Mouse (Mus musculus) hindlimb bud, embryonic 11.5 days (tissue): ENCODE data around the gene Ccar1.
"Not testable (repeated sequence)": the region's sequence is repeated elsewhere in the genome, so short reads cannot be mapped to it uniquely, and the experiment has no call there.

Experiments used
- DNase-seq: peaks from one replicate; pipeline ENCODE4 v3.0.0-alpha.2; 2012; ENCODE audit warnings: low read depth, low spot score; ENCODE audit errors: extremely low spot score

The Ccar1 gene

GRCm38 (mm10) chr10:62792177-62793090, at the start of gene Ccar1:
Gene Ccar1 (minus strand): TSS chr10:62792286.
- DNase-seq = peak; percentile 94

GRCm38 (mm10) chr10:62840687-62841086, 48.6 kb upstream of the Ccar1 start:
- DNase-seq = no peak

GRCm38 (mm10) chr10:62837987-62838386, 45.9 kb upstream of the Ccar1 start:
- no peak for DNase-seq

DNA sequence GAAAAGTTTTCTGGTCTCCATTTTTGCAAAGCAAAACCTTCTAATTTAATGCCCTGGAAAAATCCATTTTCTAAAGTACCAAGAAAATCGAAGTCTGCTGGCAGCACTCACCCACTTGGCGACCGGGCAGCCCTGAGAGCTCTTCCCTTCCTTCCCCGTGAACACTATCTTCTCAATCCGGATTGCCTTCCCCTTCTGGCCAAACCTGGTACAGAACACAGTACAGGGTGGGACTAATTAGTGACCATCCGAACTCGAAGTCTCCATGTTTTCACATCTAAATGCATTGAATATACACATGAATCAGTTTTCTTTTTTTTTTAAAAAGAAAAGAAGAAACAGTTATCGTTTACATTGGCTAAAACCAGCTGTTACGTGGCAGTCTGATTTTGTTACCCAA, 40.7 kb upstream of the Ccar1 start:
- no peak for DNase-seq

DNA sequence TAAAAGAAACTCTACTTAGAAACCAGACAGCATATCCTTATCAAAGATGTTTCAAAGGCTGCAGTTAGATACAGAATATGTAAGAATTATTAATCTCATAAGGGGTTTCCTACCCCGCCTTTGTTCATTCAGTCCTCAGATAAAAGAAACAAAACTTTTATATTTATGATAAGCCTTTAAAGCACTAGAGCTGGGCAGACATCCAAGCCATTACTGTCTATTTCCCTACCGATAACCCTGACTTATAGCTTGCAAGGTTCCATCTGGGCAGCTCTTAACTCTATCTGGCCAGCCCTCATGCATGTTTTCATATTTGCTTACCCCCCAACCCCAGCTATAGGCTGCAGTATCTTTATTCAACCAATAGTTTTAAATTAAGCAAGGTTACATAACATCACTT, 39.5 kb upstream of the Ccar1 start:
- DNase-seq = no peak

GRCm38 (mm10) chr10:62824474-62824873, 32.4 kb upstream of the Ccar1 start:
- DNase-seq = no peak

DNA sequence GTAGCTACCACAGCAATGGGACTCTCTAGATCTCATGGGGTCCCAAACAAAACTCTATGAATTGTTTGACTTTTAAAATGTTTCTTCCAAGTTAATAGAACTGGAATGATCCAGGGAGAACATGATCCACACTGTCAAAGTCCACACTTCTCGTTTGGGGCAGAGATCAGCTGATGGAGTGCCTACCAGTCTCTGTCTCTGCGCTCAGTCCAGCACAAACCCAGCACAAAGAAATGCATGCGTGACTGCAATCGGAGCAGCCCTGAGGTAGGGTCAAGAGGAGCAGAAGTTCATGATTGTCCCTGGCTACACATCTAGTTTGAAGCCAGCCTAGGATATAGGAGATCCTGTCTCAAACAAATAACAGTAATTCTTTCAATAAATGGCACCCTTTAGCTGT, 31.3 kb upstream of the Ccar1 start:
- DNase-seq = no peak

DNA sequence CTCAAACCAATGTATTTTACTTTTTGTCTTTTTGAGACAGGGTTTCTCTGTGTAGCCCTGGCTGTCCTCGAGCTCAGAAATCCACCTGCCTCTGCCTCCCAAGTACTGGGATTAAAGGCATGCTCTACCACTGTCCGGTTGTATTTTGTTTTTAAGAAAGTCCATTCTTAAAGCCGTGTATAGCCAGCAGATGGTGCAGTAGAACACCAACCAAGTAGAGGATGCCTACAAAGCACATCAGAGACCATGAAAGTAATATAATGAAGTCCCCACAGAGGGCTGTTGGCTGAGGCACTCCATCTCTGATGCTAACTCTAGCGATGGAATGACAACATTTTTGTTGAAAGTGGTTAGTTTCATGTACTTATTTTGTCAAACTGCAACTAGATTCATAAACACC, 17.9 kb upstream of the Ccar1 start:
- DNase-seq = no peak

DNA sequence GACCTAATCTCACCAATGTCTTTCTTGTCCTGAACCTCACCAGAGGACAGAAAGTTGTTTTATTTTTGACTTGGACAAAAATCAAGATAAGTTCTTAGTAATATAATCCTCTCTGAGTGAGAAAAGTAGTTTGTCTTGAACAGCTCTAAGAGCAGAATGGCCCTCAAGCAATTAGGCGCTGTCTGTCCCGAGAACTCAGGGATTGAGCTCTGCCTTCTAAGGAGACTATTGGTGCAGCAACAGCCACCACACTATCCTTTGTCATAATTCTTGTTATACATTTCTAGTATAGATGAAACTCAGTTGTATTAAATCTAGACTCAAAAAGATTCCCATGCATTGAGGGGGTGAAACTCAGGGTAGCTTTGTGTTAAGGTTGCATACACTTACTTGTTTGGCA, 16.7 kb upstream of the Ccar1 start:
- DNase-seq = no peak

GRCm38 (mm10) chr10:62808316-62808715, 16.2 kb upstream of the Ccar1 start:
- no peak for DNase-seq

DNA sequence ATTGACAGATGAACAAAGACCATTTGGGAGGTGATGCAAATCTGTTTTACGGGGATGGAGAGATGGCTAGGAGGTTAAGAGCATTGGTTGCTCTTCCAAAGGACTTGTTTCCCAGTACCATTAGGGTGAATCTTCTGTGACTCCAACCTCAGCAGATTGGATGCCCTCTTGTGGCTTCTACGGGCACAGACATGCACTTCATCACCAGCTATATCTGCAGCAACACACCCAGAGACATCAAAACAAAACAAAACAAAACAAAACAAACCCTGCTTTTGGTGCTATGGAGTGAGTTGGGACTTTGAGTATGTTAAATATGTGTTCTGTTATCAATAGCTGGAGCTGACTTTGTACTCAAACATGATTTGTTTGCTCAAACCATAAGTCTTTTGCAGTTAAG, 12.0 kb upstream of the Ccar1 start:
- no peak for DNase-seq

- no peak for DNase-seq
These were observed 11.2 kb upstream of the Ccar1 start for GRCm38 (mm10) chr10:62803296-62803695.

DNA sequence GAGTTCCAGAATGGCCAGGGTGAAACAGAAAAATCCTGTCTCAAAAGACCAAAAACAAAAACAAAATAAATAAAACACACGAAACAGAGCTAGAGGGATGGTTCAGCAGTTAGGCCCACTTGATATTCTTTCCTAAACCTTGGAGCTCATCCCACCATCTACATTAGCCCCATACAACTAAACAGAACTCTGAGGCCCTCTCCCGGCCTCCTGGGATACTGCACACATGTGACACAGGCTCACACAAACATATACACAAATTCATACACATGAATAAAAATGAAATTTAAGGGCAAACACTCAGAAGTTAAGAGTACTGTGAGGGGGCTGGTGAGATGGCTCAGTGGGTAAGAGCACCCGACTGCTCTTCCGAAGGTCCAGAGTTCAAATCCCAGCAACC, 2.1 kb upstream of the Ccar1 start:
- no peak for DNase-seq

DNA sequence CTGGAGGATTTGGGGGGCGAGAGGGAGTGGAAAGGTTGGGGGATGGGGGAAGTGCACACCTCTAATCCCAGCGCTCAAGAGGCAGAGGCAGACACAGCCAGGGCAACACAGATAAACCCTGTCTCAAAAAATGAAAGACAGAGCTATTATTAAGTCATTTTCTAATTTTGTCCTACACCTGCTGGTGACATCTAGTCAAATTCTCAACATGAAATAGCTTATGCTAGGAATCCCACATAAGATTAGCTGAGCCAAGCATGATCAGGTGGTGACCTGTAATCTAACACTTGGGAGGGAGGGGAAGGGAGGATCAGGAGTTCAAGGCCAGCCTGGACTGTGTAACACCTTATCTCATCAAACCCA, 986 bp upstream of the Ccar1 start:
- DNase-seq = no peak

DNA sequence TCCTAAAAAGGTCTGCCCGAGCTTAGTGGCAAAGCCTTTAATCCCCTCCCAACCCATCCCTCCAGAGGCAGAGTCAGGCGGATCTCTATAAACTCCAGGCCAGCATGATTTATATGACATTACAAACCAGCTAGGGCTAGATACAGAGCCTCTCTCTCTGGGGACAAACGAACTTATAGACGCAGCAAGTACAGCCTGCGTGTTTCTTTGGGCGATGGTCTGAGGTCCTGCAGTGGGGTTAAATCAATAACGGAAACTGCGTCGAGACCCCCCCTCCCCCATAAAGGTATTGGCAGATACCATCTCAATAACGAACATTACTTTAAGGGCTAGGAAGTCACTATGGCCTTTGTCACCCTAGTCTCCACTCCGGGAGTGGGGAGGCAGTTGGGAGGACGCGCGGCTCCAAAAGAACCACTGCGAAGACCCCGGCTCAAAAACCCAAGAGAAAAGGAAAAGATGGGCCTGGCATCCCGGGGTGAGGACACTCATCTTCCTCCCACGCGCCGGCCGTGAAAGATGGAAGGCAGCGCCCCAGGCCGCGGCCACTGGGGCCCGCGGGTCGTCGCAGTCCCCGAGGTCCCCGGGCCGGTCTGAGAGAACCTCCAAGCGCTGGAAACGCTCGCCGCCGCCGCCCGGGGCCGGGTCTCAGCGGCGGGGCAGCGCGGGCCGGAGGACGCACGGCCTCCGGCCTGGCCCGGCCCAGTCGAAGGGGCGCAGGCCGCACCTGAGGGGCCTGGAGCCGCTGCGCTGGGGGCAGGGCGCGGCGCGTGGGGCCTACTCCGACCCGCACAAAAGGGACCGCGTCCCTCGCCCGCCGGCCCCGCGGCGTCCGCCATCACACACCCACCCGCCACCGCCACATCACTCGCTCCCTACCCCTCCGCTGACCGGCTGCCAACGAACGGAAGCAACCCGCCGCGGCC, 572 bp downstream of the Ccar1 start:
- DNase-seq = no peak

DNA sequence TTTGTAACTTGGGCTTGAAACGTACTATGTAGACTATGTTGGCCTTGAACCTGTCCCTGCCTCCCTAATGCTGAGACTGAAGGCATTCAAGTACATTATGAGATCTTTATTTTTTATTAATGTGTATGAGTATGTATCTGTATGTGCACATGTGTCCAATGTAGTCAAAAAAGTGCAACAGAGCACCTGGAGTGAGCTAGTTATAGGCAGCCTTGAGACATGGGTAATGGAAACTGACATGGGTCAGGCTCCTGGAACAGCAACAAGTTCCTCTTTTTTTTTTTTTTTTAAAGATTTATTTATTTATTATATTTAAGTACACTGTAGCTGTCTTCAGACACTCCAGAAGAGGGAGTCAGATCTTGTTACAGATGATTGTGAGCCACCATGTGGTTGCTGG, 10.3 kb downstream of the Ccar1 start:
- not testable (repeated sequence) for DNase-seq

DNA sequence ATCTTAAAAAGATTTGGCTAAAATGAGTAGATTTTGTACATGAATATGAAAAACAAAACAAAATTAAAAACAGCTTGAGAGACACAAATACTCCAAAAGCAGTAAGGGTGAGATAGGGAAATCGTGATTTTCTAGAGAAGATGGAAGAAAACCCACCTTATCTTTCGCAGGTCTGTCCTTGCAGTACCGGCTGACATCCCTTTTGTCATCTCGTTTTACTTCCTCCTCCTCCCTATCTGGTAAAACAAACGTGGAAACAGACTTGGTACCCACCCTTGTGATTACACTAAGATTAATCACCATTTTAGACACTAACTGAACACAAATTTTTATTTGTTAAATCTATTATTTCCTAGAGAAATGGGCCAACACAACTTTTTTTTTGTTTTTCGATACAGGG, 41.3 kb downstream of the Ccar1 start:
- DNase-seq = no peak

DNA sequence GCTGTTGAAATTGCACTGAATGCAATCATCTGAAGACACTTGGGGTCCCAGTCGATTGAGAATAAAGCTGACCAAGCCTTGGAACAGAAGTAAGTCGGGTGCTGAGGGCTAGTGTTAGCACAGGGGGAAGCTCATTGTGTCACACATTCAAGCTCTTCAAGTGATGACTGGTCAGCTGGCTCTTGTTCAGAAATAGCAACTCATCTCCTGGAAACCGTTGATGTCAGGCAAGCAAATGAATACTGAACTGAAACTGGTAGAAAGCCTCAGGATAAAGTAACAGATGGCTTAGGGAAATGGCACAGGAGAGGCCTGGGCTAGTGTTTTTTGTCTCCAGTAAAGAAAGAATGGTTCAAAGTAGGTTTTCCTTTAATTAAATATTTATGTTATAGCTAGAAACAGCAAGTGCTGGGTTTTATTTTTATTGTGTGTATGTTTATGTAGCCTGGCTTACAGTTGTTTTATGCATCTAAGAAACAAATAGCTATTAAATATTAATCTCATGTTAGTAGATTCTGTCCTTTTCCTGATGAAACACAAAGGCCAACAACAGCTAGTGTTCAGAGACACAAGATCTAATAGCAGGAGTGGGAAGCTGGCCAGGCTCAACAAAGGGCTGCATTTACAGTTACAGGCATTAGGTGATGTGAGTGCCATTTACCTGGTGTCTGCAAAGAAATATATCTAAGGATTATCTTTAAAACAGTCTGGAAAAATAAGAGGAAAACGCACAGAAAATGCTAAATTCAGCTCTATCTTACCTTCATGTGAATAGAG, 51.9 kb downstream of the Ccar1 start:
- no peak for DNase-seq

DNA sequence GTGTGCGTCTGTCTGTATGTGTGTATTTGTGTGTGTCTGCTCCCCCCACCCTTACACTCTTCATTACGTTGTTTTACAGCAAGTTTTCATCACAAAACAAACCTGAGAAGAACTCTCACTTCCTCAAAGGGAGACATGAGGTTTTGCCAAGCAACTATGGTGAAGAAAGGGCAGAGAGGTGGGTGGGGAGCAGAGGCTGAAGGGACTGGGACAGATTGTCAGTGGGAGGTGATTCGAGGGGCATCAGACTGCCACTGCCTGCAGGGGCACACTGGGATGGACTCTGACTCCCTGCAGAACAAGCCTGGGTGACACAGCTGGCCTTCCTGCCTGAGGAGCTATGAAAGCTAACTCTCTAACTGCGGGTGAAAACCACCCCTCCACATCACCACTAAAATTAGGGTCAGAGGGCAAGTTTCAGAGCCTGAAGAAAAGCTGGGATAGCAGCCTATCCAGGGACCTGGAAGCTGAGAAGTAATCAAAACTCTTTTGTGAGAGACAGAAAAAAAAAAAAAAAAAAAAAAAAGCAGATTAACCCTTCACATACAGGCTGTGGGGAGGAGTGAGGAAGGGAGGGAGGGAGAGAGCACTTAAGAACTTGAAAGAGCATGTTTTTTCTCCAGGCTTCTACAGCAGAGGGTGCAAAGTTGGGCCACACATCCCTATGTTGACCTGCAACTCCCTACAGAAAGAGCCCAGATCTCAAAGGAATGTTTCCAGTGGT, 55.0 kb downstream of the Ccar1 start:
- no peak for DNase-seq

GRCm38 (mm10) chr10:62730826-62731225, 61.3 kb downstream of the Ccar1 start:
- no peak for DNase-seq
